Mouse (Mus musculus) cerebellum, postnatal 14 days (tissue): ENCODE results near the gene Dnm3.

Experiments
- DNase-seq, 2 experiments: peaks; one replicate each; pipeline ENCODE4 v3.0.0; 2021; ENCODE audit warnings: mixed read lengths in 2 of 2

The Dnm3 gene

GRCm38 (mm10) chr1:162015247-162015862, 462.5 kb downstream of the Dnm3 start:
- no peak for DNase-seq

- DNase-seq, result no peak
These were observed 464.3 kb downstream of the Dnm3 start for GRCm38 (mm10) chr1:162013561-162013960.

- no peak for DNase-seq
These were observed 466.1 kb downstream of the Dnm3 start for GRCm38 (mm10) chr1:162011523-162012245.

- no peak for DNase-seq
These were observed 468.7 kb downstream of the Dnm3 start for GRCm38 (mm10) chr1:162009086-162009485.

GRCm38 (mm10) chr1:162008631-162009067, 469.2 kb downstream of the Dnm3 start:
- DNase-seq, result no peak

- DNase-seq, result no peak
These were observed 469.6 kb downstream of the Dnm3 start for GRCm38 (mm10) chr1:162008208-162008607.

- DNase-seq, result no peak
These were observed 471.7 kb downstream of the Dnm3 start for GRCm38 (mm10) chr1:162006109-162006508.

- DNase-seq, result peak; percentile 10 to 16
These were observed 472.7 kb downstream of the Dnm3 start for GRCm38 (mm10) chr1:162004821-162005770.

GRCm38 (mm10) chr1:162004518-162004780, 473.4 kb downstream of the Dnm3 start:
- DNase-seq, result no peak

GRCm38 (mm10) chr1:162003729-162004517, 473.9 kb downstream of the Dnm3 start:
- DNase-seq, result no peak

GRCm38 (mm10) chr1:162001328-162001727, 476.5 kb downstream of the Dnm3 start:
- peak in 1 of 2 experiments; percentile 12 for DNase-seq

- DNase-seq, result peak; percentile 60 to 70
These were observed 477.9 kb downstream of the Dnm3 start for GRCm38 (mm10) chr1:161999882-162000371.

- DNase-seq, result no peak
These were observed 478.5 kb downstream of the Dnm3 start for GRCm38 (mm10) chr1:161999338-161999737.

- no peak for DNase-seq
These were observed 479.1 kb downstream of the Dnm3 start for GRCm38 (mm10) chr1:161998781-161999180.

GRCm38 (mm10) chr1:161992389-161992788, 485.4 kb downstream of the Dnm3 start:
- no peak for DNase-seq

GRCm38 (mm10) chr1:161991846-161992245, 486.0 kb downstream of the Dnm3 start:
- DNase-seq, result no peak

GRCm38 (mm10) chr1:161990684-161991578, 486.9 kb downstream of the Dnm3 start:
- DNase-seq, result no peak

- no peak for DNase-seq
These were observed 493.8 kb downstream of the Dnm3 start for GRCm38 (mm10) chr1:161983979-161984566.

GRCm38 (mm10) chr1:161983451-161983850, 494.4 kb downstream of the Dnm3 start:
- no peak for DNase-seq

- no peak for DNase-seq
These were observed 497.1 kb downstream of the Dnm3 start for GRCm38 (mm10) chr1:161980626-161981298.
